8 mouse cellular contexts compared by ENCODE assay signal in the genomic region with DNA sequence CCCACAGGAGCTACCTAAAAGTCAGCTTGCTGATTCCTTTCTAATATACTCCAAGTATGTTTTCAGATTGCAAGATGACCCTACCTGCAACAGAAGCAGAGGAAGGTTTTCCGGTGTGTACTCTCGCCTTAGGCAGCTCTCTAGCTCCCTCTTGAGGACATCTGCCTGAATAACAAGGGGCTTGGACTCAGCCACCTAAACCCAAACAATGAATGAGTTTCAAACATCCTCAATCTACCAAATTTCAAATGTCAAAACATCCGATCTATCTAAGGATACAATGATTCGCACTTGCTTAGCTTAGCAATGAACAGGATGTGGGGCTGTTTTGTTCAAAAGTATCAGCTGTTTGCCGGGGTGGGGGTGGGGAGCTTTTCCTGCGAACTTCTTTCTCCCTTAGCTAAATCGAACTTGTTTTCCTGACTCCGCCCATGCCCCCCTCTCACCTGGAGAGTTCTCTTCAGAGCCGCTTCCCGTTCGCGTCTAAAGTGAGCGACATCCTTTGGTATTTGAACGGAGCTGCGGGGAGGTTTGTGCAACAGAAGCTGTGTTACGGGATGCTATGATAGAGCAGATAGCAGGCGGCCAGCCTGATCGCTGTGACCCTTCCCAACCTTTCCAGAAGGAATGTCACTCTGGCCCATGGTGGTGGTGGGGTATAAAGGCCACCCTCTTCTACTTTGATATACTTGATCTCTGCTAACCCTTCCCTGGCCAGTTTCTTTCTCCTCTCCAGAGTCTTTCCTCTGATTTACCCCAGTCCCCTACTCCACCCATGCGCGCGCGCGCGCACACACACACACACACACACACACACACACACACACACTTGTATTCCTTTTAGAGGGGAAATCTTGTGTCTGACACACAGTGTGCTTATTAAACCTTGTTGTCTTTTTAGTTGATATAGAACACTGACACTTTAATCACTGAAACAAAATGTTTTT. TPM values are rescaled to one million over a fixed set of nuclear protein-coding genes. Genes with fewer than 3 reads are reported as not detected.
DNase-seq lines count a peak whose midpoint lies in the region; ATAC-seq and TF ChIP-seq lines count a peak whose summit lies in the region.
"Had no signal": no experiment of that assay in that cellular context is flagged by ENCODE, and none has a peak within 500 bp of the region (broad histone marks: within the 10 kb centered on the region; RNA-seq: fewer than 3 reads in every experiment).

No protein-coding gene starts in this region.

- H3K27ac ChIP-seq in forebrain, postnatal 0 days (ENCODE audit: low read depth, low read length), result no peak overlapping the region
- no peak overlapping the region for H3K27ac ChIP-seq in hindbrain, embryonic 16.5 days (ENCODE audit: low read depth, low read length)
- H3K27ac ChIP-seq: macrophage had no signal

- no peaks in the 10 kb centered on the region; the same call in 1 of the 2 replicates for H3K27me3 ChIP-seq in forebrain, postnatal 0 days (ENCODE audit: insufficient read depth, low read length)
- no peaks in the 10 kb centered on the region for H3K27me3 ChIP-seq in hindbrain, embryonic 16.5 days (replicated peaks; ENCODE audit: control insufficient read depth, insufficient read depth, low read length)

- 24% methylated on average over 24 of the region's 24 CpGs for WGBS in forebrain, postnatal 0 days
- 23% methylated on average over 24 of the region's 24 CpGs for WGBS in hindbrain, embryonic 16.5 days

- peak overlapping the region; percentile 64 for H3K4me2 ChIP-seq in forebrain, postnatal 0 days (ENCODE audit: low read depth)
- peak overlapping the region; percentile 85 for H3K4me2 ChIP-seq in hindbrain, embryonic 16.5 days (ENCODE audit: low read length)

- H3K36me3 ChIP-seq in forebrain, postnatal 0 days (ENCODE audit: insufficient read depth), result no peaks in the 10 kb centered on the region
- H3K36me3 ChIP-seq in hindbrain, embryonic 16.5 days (ENCODE audit: control insufficient read depth, insufficient read depth, low read length), result no peaks in the 10 kb centered on the region

- H3K9ac ChIP-seq in forebrain, postnatal 0 days, result no peak overlapping the region; the same call in 1 of the 2 replicates
- peak overlapping the region; percentile 46; the same call in 1 of the 2 replicates for H3K9ac ChIP-seq in hindbrain, embryonic 16.5 days (ENCODE audit: low read depth, low read length)

- H3K4me1 ChIP-seq in forebrain, postnatal 0 days (ENCODE audit: insufficient read depth), result no peaks in the 10 kb centered on the region
- H3K4me1 ChIP-seq in hindbrain, embryonic 16.5 days (ENCODE audit: control insufficient read depth, insufficient read depth, low read depth, low read length), result no peaks in the 10 kb centered on the region

- peak; percentile 81 for DNase-seq in NIH3T3 (ENCODE audit: low read depth)
- peak; percentile 46 for DNase-seq in cerebellum, adult 11-12 months
- DNase-seq in forebrain, postnatal 0 days, result peak; percentile 83
- peak; percentile 35 to 70 for DNase-seq in left cerebral cortex, postnatal 14 days (ENCODE audit: low spot score in 2 of 2)
- DNase-seq in right cerebral cortex, postnatal 25 days, result peak; percentile 38

- TF ChIP-seq CTCF in forebrain, postnatal 0 days (IDR thresholded peaks at IDR 0.05; ENCODE audit: low read depth), result peak; percentile 91

- intact Hi-C loops in left cerebral cortex, postnatal 14 days (cut with DNase I), result loop anchor here (2.0 to 10.0 kb wide), 2 partner anchors 605 to 685 kb away; no protein-coding TSS in a partner anchor

- peak overlapping the region; percentile 39 for H3K4me3 ChIP-seq in forebrain, postnatal 0 days (ENCODE audit: low read depth, low read length)
- H3K4me3 ChIP-seq in hindbrain, embryonic 16.5 days (ENCODE audit: low read length), result peak overlapping the region; percentile 46

- peak; percentile 75 for ATAC-seq in forebrain, postnatal 0 days
- ATAC-seq in hindbrain, embryonic 16.5 days, result peak; percentile 56; the same call in 1 of the 2 replicates
- peak; percentile 85 for ATAC-seq in megakaryocyte progenitor cell, adult 5-6 weeks (replicated peaks; ENCODE audit: poor library complexity)

- H3K9me3 ChIP-seq in forebrain, postnatal 0 days (ENCODE audit: low read length), result no peaks in the 10 kb centered on the region
- H3K9me3 ChIP-seq in hindbrain, embryonic 16.5 days (ENCODE audit: control insufficient read depth, low read length), result no peaks in the 10 kb centered on the region

RNA-seq across cellular contexts. Expression of a gene that starts 26.2 kb away (rescaled TPM):
- 1.5 and 3.2 TPM in 2 replicates for total RNA-seq in forebrain, postnatal 0 days (2014; rRNA removed)
- 0.96 and 1.2 TPM in 2 replicates for polyA plus RNA-seq in forebrain, postnatal 0 days (2015; fragmentation: Nextera tagmentation; extraction: Ambion mirVana)
- 1.4 and 1.9 TPM in 2 replicates for polyA plus RNA-seq in hindbrain, embryonic 16.5 days (2015; fragmentation: Nextera tagmentation; extraction: Ambion mirVana)
- total RNA-seq in left cerebral cortex, postnatal 14 days (2021), result 1 to 10 TPM; 1.2 to 1.3 TPM
- 0.47 and 0.56 TPM in 2 replicates for total RNA-seq in megakaryocyte progenitor cell, adult 5-6 weeks (2015)
- 1.2 and 2.1 TPM in 2 replicates for total RNA-seq in megakaryocyte progenitor cell, adult 5-6 weeks (2017)
- polyA plus RNA-seq: macrophage had no signal
